Comparison of ENCODE assay signal across 24 mouse cellular contexts in genomic region chr7:28965346-28965840, GRCm38 (mm10). TPM values are rescaled to one million over a fixed set of nuclear protein-coding genes. Genes with fewer than 3 reads are reported as not detected.
DNase-seq lines count a peak whose midpoint lies in the region; ATAC-seq and TF ChIP-seq lines count a peak whose summit lies in the region.
"Had no signal": no experiment of that assay in that cellular context is flagged by ENCODE, and none has a peak within 500 bp of the region (broad histone marks: within the 10 kb centered on the region; RNA-seq: fewer than 3 reads in every experiment).

No protein-coding gene starts in this region.

- no peak for TF ChIP-seq EP300 in ES-Bruce4 (IDR thresholded peaks at IDR 0.05; ENCODE audit: insufficient read depth, low read depth, low read length)

- TF ChIP-seq CTCF in ES-Bruce4 (IDR thresholded peaks at IDR 0.05; ENCODE audit: low read depth, low read length) = no peak
- no peak for TF ChIP-seq CTCF in intestine, postnatal 0 days (IDR thresholded peaks at IDR 0.05; ENCODE audit: low read depth)

- 86% methylated on average over 5 of the region's 5 CpGs for WGBS in liver, embryonic 11.5 days
- 72% methylated on average over 5 of the region's 5 CpGs for WGBS in liver, embryonic 12.5 days (ENCODE audit: insufficient replicate concordance)
- 64% methylated on average over 5 of the region's 5 CpGs for WGBS in intestine, postnatal 0 days
- 79% methylated on average over 5 of the region's 5 CpGs for WGBS in forebrain, embryonic 11.5 days

- no peak overlapping the region for H3K27ac ChIP-seq in liver, embryonic 11.5 days (ENCODE audit: low read depth, low read length)
- H3K27ac ChIP-seq in liver, embryonic 12.5 days = no peak overlapping the region
- H3K27ac ChIP-seq in ES-Bruce4 (ENCODE audit: insufficient read depth, low read length) = peak overlapping the region; percentile 96
- no peak overlapping the region for H3K27ac ChIP-seq in intestine, postnatal 0 days (ENCODE audit: low read depth, low read length)
- H3K27ac ChIP-seq in forebrain, embryonic 11.5 days (ENCODE audit: low read depth, low read length) = no peak overlapping the region
- H3K27ac ChIP-seq: embryonic facial prominence, embryonic 15.5 days; forebrain, embryonic 10.5 days; forebrain, embryonic 15.5 days; hindbrain, embryonic 10.5 days; hindbrain, embryonic 14.5 days had no signal

- ATAC-seq in liver, embryonic 11.5 days (replicated peaks; ENCODE audit: low FRiP score) = no peak
- no peak for ATAC-seq in liver, embryonic 12.5 days
- no peak for ATAC-seq in intestine, postnatal 0 days
- ATAC-seq in forebrain, embryonic 11.5 days (replicated peaks; ENCODE audit: low FRiP score) = no peak
- ATAC-seq: forebrain, embryonic 15.5 days; Patski had no signal

- no peaks in the 10 kb centered on the region for H3K36me3 ChIP-seq in liver, embryonic 11.5 days (ENCODE audit: control insufficient read depth, insufficient read depth, low read length)
- H3K36me3 ChIP-seq in liver, embryonic 12.5 days = peaks cover 7% of the 10 kb centered on the region
- no peaks in the 10 kb centered on the region for H3K36me3 ChIP-seq in ES-Bruce4 (ENCODE audit: control insufficient read depth, insufficient read depth, low read length, poor library complexity, severe bottlenecking)
- H3K36me3 ChIP-seq in intestine, postnatal 0 days (ENCODE audit: control insufficient read depth, insufficient read depth) = no peaks in the 10 kb centered on the region
- H3K36me3 ChIP-seq in forebrain, embryonic 11.5 days (ENCODE audit: control insufficient read depth, insufficient read depth, low read length) = no peaks in the 10 kb centered on the region

- H3K4me2 ChIP-seq in liver, embryonic 11.5 days = no peak overlapping the region
- H3K4me2 ChIP-seq in liver, embryonic 12.5 days = no peak overlapping the region
- H3K4me2 ChIP-seq in intestine, postnatal 0 days (replicated peaks; ENCODE audit: low read depth) = no peak overlapping the region
- no peak overlapping the region for H3K4me2 ChIP-seq in forebrain, embryonic 11.5 days (ENCODE audit: low read depth, low read length, severe bottlenecking)
- H3K4me2 ChIP-seq: embryonic facial prominence, embryonic 15.5 days; forebrain, embryonic 15.5 days; heart, embryonic 11.5 days; hindbrain, embryonic 14.5 days had no signal

- no peaks in the 10 kb centered on the region for H3K9me3 ChIP-seq in liver, embryonic 11.5 days (ENCODE audit: control insufficient read depth, low read length)
- no peaks in the 10 kb centered on the region for H3K9me3 ChIP-seq in liver, embryonic 12.5 days (replicated peaks)
- no peaks in the 10 kb centered on the region for H3K9me3 ChIP-seq in ES-Bruce4 (replicated peaks; ENCODE audit: control insufficient read depth, insufficient read depth, low read length, poor library complexity, severe bottlenecking)
- H3K9me3 ChIP-seq in intestine, postnatal 0 days (ENCODE audit: control insufficient read depth) = no peaks in the 10 kb centered on the region
- no peaks in the 10 kb centered on the region for H3K9me3 ChIP-seq in forebrain, embryonic 11.5 days (ENCODE audit: control insufficient read depth, low read length)
- H3K9me3 ChIP-seq: embryonic facial prominence, embryonic 15.5 days; forebrain, embryonic 10.5 days; forebrain, embryonic 15.5 days; hindbrain, embryonic 10.5 days had no signal

- peaks cover 8% of the 10 kb centered on the region for H3K4me1 ChIP-seq in liver, embryonic 11.5 days (replicated peaks; ENCODE audit: control insufficient read depth, insufficient read depth, low read length)
- H3K4me1 ChIP-seq in liver, embryonic 12.5 days = peaks cover 36% of the 10 kb centered on the region
- peaks cover 19% of the 10 kb centered on the region for H3K4me1 ChIP-seq in ES-Bruce4 (ENCODE audit: control insufficient read depth, insufficient read depth, low read length)
- H3K4me1 ChIP-seq in intestine, postnatal 0 days (replicated peaks; ENCODE audit: control insufficient read depth, insufficient read depth, low read length) = 0 out of 2 replicates have a peak, but pooled peaks cover 3% of the 10 kb centered on the region
- peaks cover 6% of the 10 kb centered on the region for H3K4me1 ChIP-seq in forebrain, embryonic 11.5 days (replicated peaks; ENCODE audit: control insufficient read depth, insufficient read depth, low read length)

- no peaks in the 10 kb centered on the region for H3K27me3 ChIP-seq in liver, embryonic 11.5 days (replicated peaks; ENCODE audit: control insufficient read depth, insufficient read depth, low read length)
- no peaks in the 10 kb centered on the region for H3K27me3 ChIP-seq in liver, embryonic 12.5 days (replicated peaks)
- no peaks in the 10 kb centered on the region for H3K27me3 ChIP-seq in ES-Bruce4 (ENCODE audit: control insufficient read depth, insufficient read depth, low read length, poor library complexity, severe bottlenecking)
- H3K27me3 ChIP-seq in intestine, postnatal 0 days (replicated peaks; ENCODE audit: control insufficient read depth, insufficient read depth, low read length) = no peaks in the 10 kb centered on the region
- H3K27me3 ChIP-seq in forebrain, embryonic 11.5 days (ENCODE audit: control insufficient read depth, insufficient read depth, low read length) = no peaks in the 10 kb centered on the region
- H3K27me3 ChIP-seq: CH12.LX; embryonic facial prominence, embryonic 15.5 days; forebrain, embryonic 15.5 days; Patski had no signal

- H3K9ac ChIP-seq in liver, embryonic 11.5 days (ENCODE audit: low read depth, low read length) = 0 out of 2 replicates have a peak overlapping the region, but pooled peaks have one; percentile 11
- H3K9ac ChIP-seq in liver, embryonic 12.5 days = no peak overlapping the region
- 0 out of 2 replicates have a peak overlapping the region, but pooled peaks have one; percentile 12 for H3K9ac ChIP-seq in ES-Bruce4 (ENCODE audit: low read depth, poor library complexity, severe bottlenecking)
- H3K9ac ChIP-seq in intestine, postnatal 0 days (ENCODE audit: low read depth, low read length) = no peak overlapping the region
- no peak overlapping the region for H3K9ac ChIP-seq in forebrain, embryonic 11.5 days (ENCODE audit: low read length)
- H3K9ac ChIP-seq: embryonic facial prominence, embryonic 15.5 days; forebrain, embryonic 15.5 days; hindbrain, embryonic 14.5 days had no signal

- no peak for TF ChIP-seq POLR2A in ES-Bruce4 (IDR thresholded peaks at IDR 0.05; ENCODE audit: insufficient read depth, low read length)

- no peak overlapping the region for H3K4me3 ChIP-seq in liver, embryonic 11.5 days (ENCODE audit: low read depth, low read length)
- H3K4me3 ChIP-seq in liver, embryonic 12.5 days = no peak overlapping the region
- no peak overlapping the region for H3K4me3 ChIP-seq in ES-Bruce4 (ENCODE audit: low read depth, low read length)
- no peak overlapping the region for H3K4me3 ChIP-seq in intestine, postnatal 0 days (ENCODE audit: low read depth, low read length)
- H3K4me3 ChIP-seq in forebrain, embryonic 11.5 days (ENCODE audit: low read depth, low read length) = no peak overlapping the region
- H3K4me3 ChIP-seq: embryonic facial prominence, embryonic 15.5 days; erythroblast, embryonic 14.5 days; forebrain, embryonic 10.5 days; forebrain, embryonic 15.5 days; hindbrain, embryonic 10.5 days had no signal

- DNase-seq in liver, embryonic 11.5 days (ENCODE audit: low spot score) = no peak
- peak; percentile 79 for DNase-seq in R1 (ENCODE audit: low read depth, low spot score)
- peak; percentile 38 for DNase-seq in retina, postnatal 1 day
- no peak for DNase-seq in forebrain, embryonic 11.5 days (ENCODE audit: low spot score)
- no peak for DNase-seq in heart, adult 9 months (ENCODE audit: low spot score in 2 of 2)
- DNase-seq: adrenal gland, postnatal 25 days; cerebellum, adult 2 months; cerebellum, postnatal 14 days; embryo, embryonic 11 days; gastrocnemius, postnatal 10 days; heart, adult 18-20 months; kidney, adult 11 months had no signal

RNA-seq across cellular contexts. Expression of gene Actn4, which starts 3.3 kb away (rescaled TPM):
- polyA plus RNA-seq in liver, embryonic 11.5 days (2014; fragmentation: Nextera tagmentation; extraction: Ambion mirVana) = 191 and 209 TPM in 2 replicates
- 165 and 166 TPM in 2 replicates for polyA plus RNA-seq in liver, embryonic 12.5 days (2016; fragmentation: Nextera tagmentation; extraction: Ambion mirVana)
- 318 and 324 TPM in 2 replicates for polyA plus RNA-seq in ES-Bruce4 (2011; ENCODE audit: insufficient read depth, insufficient read length, low read depth, missing spikeins)
- polyA plus RNA-seq in intestine, postnatal 0 days (2015; fragmentation: Nextera tagmentation; extraction: Ambion mirVana) = 293 and 319 TPM in 2 replicates
- polyA plus RNA-seq in forebrain, embryonic 11.5 days (2014; fragmentation: Nextera tagmentation; extraction: Ambion mirVana) = 182 and 199 TPM in 2 replicates

RNA-seq across cellular contexts. Expression of gene Eif3k, which starts 16.3 kb away (rescaled TPM):
- polyA plus RNA-seq in liver, embryonic 11.5 days (2014; fragmentation: Nextera tagmentation; extraction: Ambion mirVana) = 421 and 425 TPM in 2 replicates
- polyA plus RNA-seq in liver, embryonic 12.5 days (2016; fragmentation: Nextera tagmentation; extraction: Ambion mirVana) = 325 and 336 TPM in 2 replicates
- 409 and 413 TPM in 2 replicates for polyA plus RNA-seq in ES-Bruce4 (2011; ENCODE audit: insufficient read depth, insufficient read length, low read depth, missing spikeins)
- 282 and 286 TPM in 2 replicates for polyA plus RNA-seq in intestine, postnatal 0 days (2015; fragmentation: Nextera tagmentation; extraction: Ambion mirVana)
- 341 and 343 TPM in 2 replicates for polyA plus RNA-seq in forebrain, embryonic 11.5 days (2014; fragmentation: Nextera tagmentation; extraction: Ambion mirVana)

RNA-seq across cellular contexts. Expression of gene Map4k1, which starts 16.5 kb away (rescaled TPM):
- polyA plus RNA-seq in liver, embryonic 11.5 days (2014; fragmentation: Nextera tagmentation; extraction: Ambion mirVana) = 50.7 and 53.2 TPM in 2 replicates
- polyA plus RNA-seq in liver, embryonic 12.5 days (2016; fragmentation: Nextera tagmentation; extraction: Ambion mirVana) = 33.3 and 35.0 TPM in 2 replicates
- polyA plus RNA-seq in ES-Bruce4 (2011; ENCODE audit: insufficient read depth, insufficient read length, low read depth, missing spikeins) = 33.2 and 36.3 TPM in 2 replicates
- 1.5 and 1.6 TPM in 2 replicates for polyA plus RNA-seq in intestine, postnatal 0 days (2015; fragmentation: Nextera tagmentation; extraction: Ambion mirVana)
- 5.9 and 6.4 TPM in 2 replicates for polyA plus RNA-seq in forebrain, embryonic 11.5 days (2014; fragmentation: Nextera tagmentation; extraction: Ambion mirVana)

Comparison
In these comparisons a context has a peak if more than half of its experiments do, and no peak if none do; other contexts are left out.
1. H3K9ac ChIP-seq: peak in liver, embryonic 11.5 days (single experiment) and ES-Bruce4 (single experiment); none in liver, embryonic 12.5 days (single experiment), intestine, postnatal 0 days (single experiment) and forebrain, embryonic 11.5 days (single experiment).
2. DNase-seq: peak in R1 (single experiment) and retina, postnatal 1 day (single experiment); none in liver, embryonic 11.5 days (single experiment), forebrain, embryonic 11.5 days (single experiment) and heart, adult 9 months (0 of 2).